Mouse (Mus musculus) embryonic fibroblast, embryonic 13.5 days (primary cell): Measurements from ENCODE around the gene Cradd.

ENCODE experiments used
- CTCF ChIP-seq: IDR thresholded peaks from 2 replicates; pipeline ENCODE4 v1.5.1; 2011; ENCODE audit warnings: mild to moderate bottlenecking, control low read depth, low read length, moderate library complexity, borderline replicate concordance; ENCODE audit not compliant: insufficient read depth
- POLR2A ChIP-seq: IDR thresholded peaks from 2 replicates; pipeline ENCODE4 v1.6.1; 2011; ENCODE audit warnings: low read depth, mild to moderate bottlenecking, control low read depth, low read length, moderate library complexity

DNA sequence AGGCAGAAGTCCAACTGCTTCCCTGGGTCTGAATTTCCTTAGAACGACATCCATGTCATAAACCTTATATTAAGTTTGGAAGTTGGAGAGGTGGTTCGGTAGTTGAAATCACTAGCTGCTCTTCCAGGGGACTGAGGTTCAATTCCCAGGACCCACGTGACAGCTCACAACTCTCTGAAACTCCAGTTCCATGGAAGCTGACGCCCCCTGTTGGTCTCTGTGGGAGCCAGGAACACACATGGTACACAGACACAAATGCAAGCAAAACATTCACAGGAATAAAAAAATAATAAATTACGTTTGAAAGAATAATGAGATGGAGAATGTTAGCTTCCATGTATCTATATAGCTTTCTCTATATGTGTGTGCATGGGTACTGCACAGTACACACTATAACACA lies 16.0 kb downstream of the Cradd start:
- TF ChIP-seq CTCF (no peak), POLR2A (no peak)
